Mouse (Mus musculus) intestine, postnatal 0 days (tissue): ENCODE results near the gene Farp1. TPM values are rescaled to one million over a fixed set of nuclear protein-coding genes. Genes with fewer than 3 reads are reported as not detected.
A peak's percentile ranks its signal among the peaks of the same experiment; 100 is the strongest.

ENCODE experiments used
- ATAC-seq: fragments of 200-750 bp; cut with Nextera tagmentation; 2 replicates; pipeline ENCODE4 v1.8.0; 2017; ENCODE audit warnings: mild to moderate bottlenecking, moderate TSS enrichment, moderate library complexity
- H3K27ac ChIP-seq: fragments of 300-500 bp; sonication (generic); 2 replicates; pipeline ENCODE4 v1.5.1; 2014; ENCODE audit warnings: mild to moderate bottlenecking, low read depth, low read length, moderate library complexity
- H3K27me3 ChIP-seq: fragments of 300-500 bp; sonication (generic); replicated peaks from 2 replicates; pipeline ENCODE4 v1.6.1; 2014; ENCODE audit warnings: low read length, mixed read lengths; ENCODE audit not compliant: control insufficient read depth, insufficient read depth
- H3K36me3 ChIP-seq: fragments of 300-500 bp; sonication (generic); 2 replicates; pipeline ENCODE4 v1.6.1; 2014; ENCODE audit warnings: mild to moderate bottlenecking, moderate library complexity; ENCODE audit not compliant: control insufficient read depth, insufficient read depth
- H3K4me1 ChIP-seq: fragments of 300-500 bp; sonication (generic); replicated peaks from 2 replicates; pipeline ENCODE4 v1.6.1; 2014; ENCODE audit warnings: antibody characterized with exemption, low read length, mixed read lengths; ENCODE audit not compliant: control insufficient read depth, insufficient read depth
- H3K4me2 ChIP-seq: fragments of 300-500 bp; sonication (generic); replicated peaks from 2 replicates; pipeline ENCODE4 v1.6.1; 2014; ENCODE audit warnings: low read depth, mild to moderate bottlenecking, moderate library complexity
- H3K4me3 ChIP-seq: fragments of 300-500 bp; sonication (generic); 2 replicates; pipeline ENCODE4 v1.5.1; 2014; ENCODE audit warnings: low read depth, low read length
- H3K9ac ChIP-seq: fragments of 300-500 bp; sonication (generic); 2 replicates; pipeline ENCODE4 v1.6.1; 2014; ENCODE audit warnings: mild to moderate bottlenecking, low read depth, low read length
- H3K9me3 ChIP-seq: fragments of 300-500 bp; sonication (generic); 2 replicates; pipeline ENCODE4 v1.6.1; 2016; ENCODE audit warnings: mixed run types; ENCODE audit not compliant: control insufficient read depth
- CTCF ChIP-seq: sonication (generic); IDR thresholded peaks from 2 replicates; pipeline ENCODE4 v1.5.1; 2016; ENCODE audit warnings: low read depth, mild to moderate bottlenecking, control low read depth, antibody characterized with exemption, moderate library complexity
- WGBS: fragments of 180-500 bp; shearing (Covaris S2); extraction: QIAGEN DNeasy Blood & Tissue Kit; methylation state at CpG from one replicate; pipeline ENCODE4 v1.1.7; 2014; 5-methylcytosine and 5-hydroxymethylcytosine counted together
- polyA plus RNA-seq: library from polyadenylated mRNA; unstranded; fragments of >200 nt; fragmentation: Nextera tagmentation; extraction: Ambion mirVana; gene quantifications from 2 replicates; pipeline ENCODE4 v1.2.1, GENCODE M21; 2015

Farp1 gene
- polyA plus RNA-seq, 1 experiment from 2014 or later = 4.9 TPM

DNA sequence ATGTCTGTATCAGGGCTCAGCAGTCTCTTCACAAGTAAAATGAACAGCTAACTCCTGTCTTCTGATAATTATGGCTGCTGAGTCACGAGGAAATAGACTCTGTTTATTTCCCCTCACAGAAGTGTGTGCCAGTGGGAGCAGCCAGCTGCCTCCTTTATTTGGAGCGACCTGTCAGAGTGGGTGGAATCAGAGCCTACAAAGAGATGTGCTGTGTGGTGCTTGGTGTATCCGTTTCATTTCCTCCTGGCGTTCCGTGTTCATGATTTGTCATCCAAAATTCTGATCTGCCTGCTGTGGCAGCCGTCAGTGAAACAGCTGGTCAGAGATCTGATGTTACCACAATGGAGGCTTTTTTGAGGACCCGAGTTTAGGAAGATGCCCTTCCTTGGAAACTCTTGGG, 47.3 kb downstream of the Farp1 start:
- Histone ChIP-seq H3K27me3 (no peaks in the 10 kb centered on the region), H3K4me1 (no peaks in the 10 kb centered on the region), H3K4me2 (no peak overlapping the region), H3K27ac (no peak overlapping the region), H3K9ac (no peak overlapping the region), H3K4me3 (no peak overlapping the region), H3K36me3 (peaks cover 21% of the 10 kb centered on the region; the same call in 1 of the 2 replicates), H3K9me3 (no peaks in the 10 kb centered on the region)
- no peak for TF ChIP-seq CTCF
- 43% methylated on average over 7 of the region's 7 CpGs for WGBS
- ATAC-seq = no peak

DNA sequence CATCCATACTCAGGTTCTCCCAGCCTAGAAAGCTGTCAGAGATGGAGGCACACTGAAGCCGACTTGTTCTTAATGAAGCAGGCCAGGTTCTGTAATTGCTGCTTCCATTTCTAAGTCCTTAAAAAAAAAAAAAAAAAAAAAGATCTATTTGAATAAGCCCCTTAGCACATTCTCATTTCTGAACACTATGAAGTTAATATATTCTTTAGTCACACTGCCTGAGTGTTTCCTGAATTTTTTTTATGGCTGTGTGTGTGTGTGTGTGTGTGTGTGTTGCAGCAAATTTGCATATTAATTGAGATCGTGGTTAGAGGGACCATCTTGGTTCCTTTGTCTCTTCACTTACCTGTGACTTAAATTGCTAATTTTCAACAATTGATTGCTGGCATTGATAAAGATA, 47.8 kb downstream of the Farp1 start:
- no peak overlapping the region for H3K9ac ChIP-seq
- H3K9me3 ChIP-seq = no peaks in the 10 kb centered on the region
- H3K4me3 ChIP-seq = no peak overlapping the region
- TF ChIP-seq CTCF = no peak
- H3K36me3 ChIP-seq = peaks cover 21% of the 10 kb centered on the region; the same call in 1 of the 2 replicates
- no peak overlapping the region for H3K4me2 ChIP-seq
- H3K27ac ChIP-seq = no peak overlapping the region
- no peaks in the 10 kb centered on the region for H3K4me1 ChIP-seq
- no peaks in the 10 kb centered on the region for H3K27me3 ChIP-seq
- 77% methylated on average over 2 of the region's 2 CpGs for WGBS
- no peak for ATAC-seq

GRCm38 (mm10) chr14:121083352-121083751, 48.4 kb downstream of the Farp1 start:
- Histone ChIP-seq H3K4me1 (no peaks in the 10 kb centered on the region), H3K36me3 (peaks cover 21% of the 10 kb centered on the region; the same call in 1 of the 2 replicates), H3K27me3 (no peaks in the 10 kb centered on the region), H3K4me3 (no peak overlapping the region), H3K4me2 (no peak overlapping the region), H3K9me3 (no peaks in the 10 kb centered on the region), H3K9ac (no peak overlapping the region), H3K27ac (no peak overlapping the region)
- no peak for TF ChIP-seq CTCF
- ATAC-seq = no peak
- WGBS = 82% methylated on average over 3 of the region's 3 CpGs

DNA sequence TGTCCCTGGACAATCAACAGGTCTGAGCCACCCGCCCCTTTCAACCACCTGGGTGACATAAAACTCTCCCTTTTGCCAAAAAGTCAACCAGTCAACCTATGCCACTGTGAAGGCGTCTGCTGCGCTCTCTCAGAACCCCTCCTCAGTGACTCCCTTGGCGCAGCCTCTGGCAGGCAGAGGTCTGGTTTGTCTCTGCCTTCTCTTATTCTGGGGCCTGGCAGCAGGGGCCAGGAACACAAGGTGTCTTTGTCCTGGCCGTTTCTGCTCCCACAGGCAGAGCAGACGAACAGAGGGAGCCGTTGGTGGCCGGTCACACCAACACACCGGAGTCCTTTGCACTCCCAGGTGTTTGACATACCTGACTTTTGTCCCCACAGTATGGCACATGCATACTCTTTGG, 57.5 kb downstream of the Farp1 start:
- no peak overlapping the region for H3K27ac ChIP-seq
- peak; percentile 58 for ATAC-seq

DNA sequence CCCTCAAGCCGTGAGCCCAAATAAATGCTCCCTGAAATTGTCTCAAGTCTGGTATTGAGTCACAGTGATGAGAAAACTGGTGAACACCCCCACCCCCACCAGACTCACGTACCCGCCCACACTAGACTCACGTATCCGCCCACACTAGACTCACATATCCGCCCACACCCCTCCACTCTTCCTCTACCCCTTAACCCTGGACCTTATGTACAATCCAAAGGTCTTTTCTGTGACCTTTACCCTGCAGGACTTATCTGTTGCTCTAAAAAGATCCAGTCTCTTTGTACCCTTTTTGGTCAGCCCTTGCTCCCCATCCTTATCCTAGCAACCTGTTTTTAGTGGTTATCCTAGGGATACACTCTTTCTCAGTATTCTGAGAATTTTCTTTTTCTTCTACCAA, 58.9 kb downstream of the Farp1 start:
- no peaks in the 10 kb centered on the region for H3K27me3 ChIP-seq
- H3K27ac ChIP-seq = no peak overlapping the region
- ATAC-seq = no peak
- H3K36me3 ChIP-seq = peaks cover 5% of the 10 kb centered on the region; the same call in 1 of the 2 replicates
- no peak for TF ChIP-seq CTCF
- no peak overlapping the region for H3K4me2 ChIP-seq
- H3K9ac ChIP-seq = no peak overlapping the region
- H3K4me1 ChIP-seq = peaks cover 7% of the 10 kb centered on the region; the same call in 1 of the 2 replicates
- no peak overlapping the region for H3K4me3 ChIP-seq
- no peaks in the 10 kb centered on the region for H3K9me3 ChIP-seq
- 70% methylated on average over 6 of the region's 6 CpGs for WGBS

More for the DNA sequence above, 57.5 kb downstream of the Farp1 start:
- 42% methylated on average over 9 of the region's 9 CpGs for WGBS
- Histone ChIP-seq H3K4me2 (no peak overlapping the region), H3K4me1 (0 out of 2 replicates have a peak, but pooled peaks cover 3% of the 10 kb centered on the region), H3K4me3 (no peak overlapping the region), H3K36me3 (peaks cover 5% of the 10 kb centered on the region; the same call in 1 of the 2 replicates), H3K27me3 (no peaks in the 10 kb centered on the region), H3K9me3 (no peaks in the 10 kb centered on the region), H3K9ac (no peak overlapping the region)
- no peak for TF ChIP-seq CTCF

GRCm38 (mm10) chr14:121097640-121098435, 62.8 kb downstream of the Farp1 start:
- no peak for TF ChIP-seq CTCF
- Histone ChIP-seq H3K36me3 (no peaks in the 10 kb centered on the region; the same call in 1 of the 2 replicates), H3K27ac (no peak overlapping the region), H3K9ac (no peak overlapping the region), H3K4me1 (peaks cover 22% of the 10 kb centered on the region), H3K4me3 (no peak overlapping the region), H3K4me2 (no peak overlapping the region), H3K9me3 (no peaks in the 10 kb centered on the region), H3K27me3 (no peaks in the 10 kb centered on the region)
- ATAC-seq = peak; percentile 44
- WGBS = 43% methylated on average over 12 of the region's 12 CpGs
